Comparison of ENCODE assay signal across 33 mouse cellular contexts in genomic region chr1:194901075-194901474, GRCm38 (mm10).
"Had no signal": no experiment of that assay in that cellular context is flagged by ENCODE, and none has a peak within 500 bp of the region (broad histone marks: within the 10 kb centered on the region; RNA-seq: fewer than 3 reads in every experiment).

No protein-coding gene starts in this region.

- H3K36me3 ChIP-seq: heart, embryonic 13.5 days; heart, embryonic 15.5 days; hindbrain, embryonic 10.5 days; hindbrain, embryonic 12.5 days; hindbrain, embryonic 13.5 days; hindbrain, embryonic 15.5 days; intestine, embryonic 15.5 days; kidney, embryonic 15.5 days had no signal

- ATAC-seq: hindbrain, embryonic 16.5 days; hindbrain, postnatal 0 days; inflammation-experienced regulatory T-cells, adult 6 months; intestine, embryonic 15.5 days; intestine, embryonic 16.5 days; intestine, postnatal 0 days had no signal

- H3K4me1 ChIP-seq: heart, embryonic 13.5 days; heart, embryonic 15.5 days; hindbrain, embryonic 10.5 days; hindbrain, embryonic 12.5 days; hindbrain, embryonic 13.5 days; hindbrain, embryonic 15.5 days; intestine, embryonic 15.5 days; kidney, embryonic 15.5 days had no signal

- H3K27ac ChIP-seq: heart, embryonic 13.5 days; heart, embryonic 15.5 days; hindbrain, embryonic 10.5 days; hindbrain, embryonic 12.5 days; hindbrain, embryonic 13.5 days; hindbrain, embryonic 14.5 days; hindbrain, embryonic 15.5 days; hindbrain, postnatal 0 days; intestine, embryonic 15.5 days; kidney, embryonic 15.5 days; kidney, postnatal 0 days; layer of hippocampus, adult 2 months; left cerebral cortex, adult 2 months had no signal

- H3K9ac ChIP-seq: heart, embryonic 13.5 days; heart, embryonic 15.5 days; hindbrain, embryonic 12.5 days; hindbrain, embryonic 13.5 days; hindbrain, embryonic 14.5 days; hindbrain, embryonic 15.5 days; intestine, embryonic 15.5 days; kidney, embryonic 15.5 days had no signal

- DNase-seq: heart, postnatal 10 days; heart, postnatal 14 days; heart, postnatal 36 days; heart, postnatal 4 days; kidney, adult 11 months; kidney, adult 18-20 months; kidney, adult 2 months; kidney, adult 8-10 months; kidney, adult 9 months; kidney, postnatal 10 days; kidney, postnatal 14 days; kidney, postnatal 25 days; kidney, postnatal 36 days; kidney, postnatal 4 days; layer of hippocampus, adult 9-11 months; layer of hippocampus, postnatal 36 days had no signal

- H3K27me3 ChIP-seq: heart, embryonic 13.5 days; heart, embryonic 15.5 days; hindbrain, embryonic 12.5 days; hindbrain, embryonic 13.5 days; hindbrain, embryonic 15.5 days; intestine, embryonic 15.5 days; kidney, embryonic 15.5 days had no signal

- H3K9me3 ChIP-seq: heart, embryonic 13.5 days; heart, embryonic 15.5 days; hindbrain, embryonic 10.5 days; hindbrain, embryonic 12.5 days; hindbrain, embryonic 13.5 days; hindbrain, embryonic 15.5 days; intestine, embryonic 15.5 days; kidney, embryonic 15.5 days had no signal

- H3K4me3 ChIP-seq: heart, embryonic 13.5 days; heart, embryonic 15.5 days; hindbrain, embryonic 10.5 days; hindbrain, embryonic 12.5 days; hindbrain, embryonic 13.5 days; hindbrain, embryonic 15.5 days; intestine, embryonic 15.5 days; kidney, embryonic 15.5 days; layer of hippocampus, adult 2 months; left cerebral cortex, adult 2 months had no signal
